Mouse (Mus musculus) intestine, embryonic 15.5 days (tissue): Measurements from ENCODE around the gene Jagn1. TPM values are rescaled to one million over a fixed set of nuclear protein-coding genes. Genes with fewer than 3 reads are reported as not detected.

ENCODE experiments used
- polyA plus RNA-seq: library from polyadenylated mRNA; unstranded; fragments of >200 nt; fragmentation: Nextera tagmentation; extraction: Ambion mirVana; gene quantifications from 2 replicates; pipeline ENCODE4 v1.2.1, GENCODE M21; 2015

The Jagn1 gene
- polyA plus RNA-seq, 1 experiment from 2014 or later: 83.8 TPM

Other genes starting within 250 kb of the Jagn1 start
- gene Lhfpl4, start 247.2 kb upstream of the Jagn1 start, polyA plus RNA-seq: 1.7 and 2.3 TPM in 2 replicates
- gene Mtmr14, start 204.7 kb upstream of the Jagn1 start, polyA plus RNA-seq: 31.9 and 32.2 TPM in 2 replicates
- gene Cpne9, start 160.3 kb upstream of the Jagn1 start, polyA plus RNA-seq: 0.14 TPM in 1 of 2 replicates, not detected in the other
- gene Brpf1, start 135.4 kb upstream of the Jagn1 start, polyA plus RNA-seq: 13.6 and 15.3 TPM in 2 replicates
- gene Ogg1, start 115.6 kb upstream of the Jagn1 start, polyA plus RNA-seq: 11.3 and 13.3 TPM in 2 replicates
- gene Camk1, start 98.6 kb upstream of the Jagn1 start, polyA plus RNA-seq: 75.2 and 75.4 TPM in 2 replicates
- gene Tada3, start 64.7 kb upstream of the Jagn1 start, polyA plus RNA-seq: 41.3 and 44.0 TPM in 2 replicates
- gene Arpc4, start 64.5 kb upstream of the Jagn1 start, polyA plus RNA-seq: 414 and 427 TPM in 2 replicates
- gene Ttll3, start 53.3 kb upstream of the Jagn1 start, polyA plus RNA-seq: 3.7 and 4.1 TPM in 2 replicates
- 24.3 and 25.6 TPM in 2 replicates for gene Rpusd3, start 23.2 kb upstream of the Jagn1 start, polyA plus RNA-seq
- gene Cidec, start 6.8 kb upstream of the Jagn1 start, polyA plus RNA-seq: 11.8 and 12.8 TPM in 2 replicates
- gene Il17re, start 15.9 kb downstream of the Jagn1 start, polyA plus RNA-seq: 7.8 and 8.4 TPM in 2 replicates
- gene Il17rc, start 28.9 kb downstream of the Jagn1 start, polyA plus RNA-seq: 26.6 and 27.2 TPM in 2 replicates
- gene Creld1, start 40.7 kb downstream of the Jagn1 start, polyA plus RNA-seq: 21.9 and 22.7 TPM in 2 replicates
- 0.43 and 0.45 TPM in 2 replicates for gene Prrt3, start 59.4 kb downstream of the Jagn1 start, polyA plus RNA-seq
- gene Emc3, start 89.1 kb downstream of the Jagn1 start, polyA plus RNA-seq: 84.2 and 88.3 TPM in 2 replicates
- 9.6 and 10.3 TPM in 2 replicates for gene Fancd2, start 89.1 kb downstream of the Jagn1 start, polyA plus RNA-seq
- 0.13 TPM in 1 of 2 replicates, not detected in the other for gene Fancd2os, start 158.1 kb downstream of the Jagn1 start, polyA plus RNA-seq
- gene Brk1, start 162.2 kb downstream of the Jagn1 start, polyA plus RNA-seq: 198 and 201 TPM in 2 replicates
- 33.3 and 37.5 TPM in 2 replicates for gene Vhl, start 181.4 kb downstream of the Jagn1 start, polyA plus RNA-seq
- gene Irak2, start 195.9 kb downstream of the Jagn1 start, polyA plus RNA-seq: 11.0 and 13.9 TPM in 2 replicates